Mouse (Mus musculus): Measurements from ENCODE around the gene Bri3.

- TF ChIP-seq CTCF (IDR thresholded peaks at IDR 0.05; ENCODE audit: borderline replicate concordance, insufficient read depth, low read length) (no peak), POLR2A (IDR thresholded peaks at IDR 0.05; ENCODE audit: low read depth, low read length) (no peak)
Observed at GRCm38 (mm10) chr5:144491308-144491707, 247.1 kb downstream of the Bri3 start.
